Mouse (Mus musculus) forebrain, embryonic 14.5 days (tissue): Measurements from ENCODE around the gene Sub1. TPM values are rescaled to one million over a fixed set of nuclear protein-coding genes. Genes with fewer than 3 reads are reported as not detected.

Experiments
- ATAC-seq: fragments of 200-750 bp; cut with Nextera tagmentation; 2 replicates; pipeline ENCODE4 v1.8.0; 2017; ENCODE audit warnings: mild to moderate bottlenecking, moderate library complexity
- DNase-seq: peaks from one replicate; pipeline ENCODE4 v3.0.0-alpha.2; 2015; ENCODE audit warnings: low spot score
- H3K27ac ChIP-seq: fragments of 300-500 bp; sonication (generic); 2 replicates; pipeline ENCODE4 v1.5.1; 2014; ENCODE audit warnings: low read depth, mild to moderate bottlenecking, control low read depth, low read length, moderate library complexity
- H3K27me3 ChIP-seq: fragments of 300-500 bp; sonication (generic); replicated peaks from 2 replicates; pipeline ENCODE4 v1.6.1; 2014; ENCODE audit warnings: low read length, control low read depth, mixed read lengths; ENCODE audit not compliant: control insufficient read depth, insufficient read depth
- H3K36me3 ChIP-seq: fragments of 300-500 bp; sonication (generic); 2 replicates; pipeline ENCODE4 v1.6.1; 2014; ENCODE audit warnings: low read length, control low read depth; ENCODE audit not compliant: control insufficient read depth, insufficient read depth
- H3K4me1 ChIP-seq: fragments of 300-500 bp; sonication (generic); 2 replicates; pipeline ENCODE4 v1.6.1; 2014; ENCODE audit warnings: antibody characterized with exemption, low read length, control low read depth; ENCODE audit not compliant: control insufficient read depth, insufficient read depth
- H3K4me2 ChIP-seq: fragments of 300-500 bp; sonication (generic); 2 replicates; pipeline ENCODE4 v1.6.1; 2014; ENCODE audit warnings: mild to moderate bottlenecking, control low read depth, low read length
- H3K4me3 ChIP-seq: fragments of 300-500 bp; sonication (generic); 2 replicates; pipeline ENCODE4 v1.5.1; 2014; ENCODE audit warnings: low read depth, low read length, control low read depth
- H3K9ac ChIP-seq: fragments of 300-500 bp; sonication (generic); 2 replicates; pipeline ENCODE4 v1.6.1; 2014; ENCODE audit warnings: mild to moderate bottlenecking, low read length, control low read depth, moderate library complexity
- H3K9me3 ChIP-seq: fragments of 300-500 bp; sonication (generic); replicated peaks from 2 replicates; pipeline ENCODE4 v1.6.1; 2016; ENCODE audit warnings: low read length, control low read depth, mixed read lengths; ENCODE audit not compliant: control insufficient read depth
- WGBS: fragments of 180-500 bp; shearing (Covaris S2); extraction: QIAGEN DNeasy Blood & Tissue Kit; methylation state at CpG from one replicate; pipeline ENCODE4 v1.1.7; 2014; 5-methylcytosine and 5-hydroxymethylcytosine counted together
- polyA plus RNA-seq: library from polyadenylated mRNA; unstranded; fragments of >200 nt; fragmentation: Nextera tagmentation; extraction: Ambion mirVana; gene quantifications from 2 replicates; pipeline ENCODE4 v1.2.1, GENCODE M21; 2014

Sub1 gene
- polyA plus RNA-seq, 1 experiment from 2014 or later, result 534 TPM

GRCm38 (mm10) chr15:12032512-12032911 is 35.7 kb upstream of the Sub1 start:
- Histone ChIP-seq H3K9ac (no peak overlapping the region), H3K4me1 (no peaks in the 10 kb centered on the region), H3K4me3 (no peak overlapping the region), H3K9me3 (no peaks in the 10 kb centered on the region), H3K36me3 (no peaks in the 10 kb centered on the region), H3K27me3 (no peaks in the 10 kb centered on the region), H3K27ac (no peak overlapping the region), H3K4me2 (no peak overlapping the region)
- ATAC-seq (no peak), DNase-seq (no peak)
- WGBS, result 61% methylated on average over 3 of the region's 3 CpGs

DNA sequence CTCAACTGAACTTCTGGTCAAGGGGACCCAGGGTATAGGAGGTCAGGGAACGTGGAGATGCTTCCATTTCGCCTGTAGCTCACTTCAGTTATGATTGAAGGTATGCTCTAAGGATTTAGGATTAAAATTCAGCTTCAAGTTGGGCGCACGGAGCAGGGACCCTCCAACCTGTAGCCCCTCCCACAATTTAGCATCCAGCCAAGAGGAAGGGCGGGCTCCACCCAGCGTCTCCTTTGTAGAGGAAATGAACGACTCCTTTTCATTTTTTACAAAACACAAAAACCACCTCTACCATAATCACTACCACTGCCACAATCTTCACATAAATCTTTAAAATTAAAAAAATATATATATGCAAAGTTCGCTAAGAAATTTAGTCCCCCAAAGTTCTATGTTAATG is 35.1 kb upstream of the Sub1 start:
- no peaks in the 10 kb centered on the region for H3K4me1 ChIP-seq
- no peak overlapping the region for H3K4me3 ChIP-seq
- ATAC-seq (no peak), DNase-seq (no peak)
- H3K36me3 ChIP-seq, result no peaks in the 10 kb centered on the region
- no peaks in the 10 kb centered on the region for H3K9me3 ChIP-seq
- H3K27me3 ChIP-seq, result no peaks in the 10 kb centered on the region
- 91% methylated on average over 8 of the region's 8 CpGs for WGBS
- H3K9ac ChIP-seq, result no peak overlapping the region
- H3K4me2 ChIP-seq, result no peak overlapping the region
- H3K27ac ChIP-seq, result no peak overlapping the region

DNA sequence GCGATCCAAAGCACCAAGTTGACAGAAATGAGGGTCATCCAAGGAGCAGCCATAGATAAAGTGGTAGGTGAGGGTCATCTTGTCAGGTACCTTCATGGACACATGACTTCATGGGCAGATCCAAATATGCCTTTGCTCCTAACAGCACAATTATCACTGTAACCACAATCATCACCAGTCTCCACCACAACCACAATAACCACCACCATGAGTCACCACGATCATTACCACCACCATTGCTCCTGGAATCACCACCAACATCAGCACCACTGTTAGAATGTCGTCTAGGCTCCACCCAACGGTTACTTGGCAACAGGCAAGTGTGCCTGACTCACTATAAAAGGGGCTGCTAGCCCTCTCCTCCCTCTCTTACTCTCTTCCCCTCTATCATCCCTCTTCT is 33.4 kb upstream of the Sub1 start:
- DNase-seq, result no peak

DNA sequence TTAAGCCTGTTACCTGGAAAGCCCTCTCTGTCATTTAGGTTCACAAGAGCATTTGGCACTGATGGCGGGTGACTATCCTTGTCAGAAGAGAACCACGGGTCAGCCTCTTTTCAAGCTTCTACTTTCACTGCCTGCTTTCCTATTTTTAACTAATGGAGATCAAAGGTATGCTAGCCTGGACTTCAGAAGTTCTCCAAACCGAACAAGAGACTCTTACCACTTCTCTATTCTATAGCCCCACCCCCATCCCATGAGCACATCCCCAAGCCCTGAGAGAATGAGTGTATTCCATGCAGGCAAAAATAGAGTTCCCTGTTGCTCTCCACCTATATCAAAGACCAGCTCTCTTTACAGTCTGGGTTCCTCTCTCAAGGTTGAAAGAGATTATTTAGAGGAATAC is 31.0 kb upstream of the Sub1 start:
- 0 out of 2 replicates have a peak, but pooled peaks cover 3% of the 10 kb centered on the region for H3K4me1 ChIP-seq
- H3K9me3 ChIP-seq, result no peaks in the 10 kb centered on the region
- no peak for DNase-seq
- no peak overlapping the region for H3K4me3 ChIP-seq
- WGBS, result 87% methylated on average over 3 of the region's 3 CpGs
- no peak overlapping the region for H3K4me2 ChIP-seq
- H3K27me3 ChIP-seq, result no peaks in the 10 kb centered on the region
- no peak overlapping the region for H3K27ac ChIP-seq
- no peak for ATAC-seq
- no peaks in the 10 kb centered on the region for H3K36me3 ChIP-seq
- H3K9ac ChIP-seq, result no peak overlapping the region

More for the DNA sequence above, 33.4 kb upstream of the Sub1 start:
- H3K9ac ChIP-seq, result no peak overlapping the region
- no peak for ATAC-seq
- no peak overlapping the region for H3K27ac ChIP-seq
- H3K4me1 ChIP-seq, result no peaks in the 10 kb centered on the region
- H3K36me3 ChIP-seq, result no peaks in the 10 kb centered on the region
- no peaks in the 10 kb centered on the region for H3K27me3 ChIP-seq
- 78% methylated on average over 4 of the region's 4 CpGs for WGBS
- no peak overlapping the region for H3K4me3 ChIP-seq
- H3K9me3 ChIP-seq, result no peaks in the 10 kb centered on the region
- no peak overlapping the region for H3K4me2 ChIP-seq

GRCm38 (mm10) chr15:12026932-12027450 is 30.2 kb upstream of the Sub1 start:
- Histone ChIP-seq H3K4me1 (0 out of 2 replicates have a peak, but pooled peaks cover 3% of the 10 kb centered on the region), H3K36me3 (no peaks in the 10 kb centered on the region), H3K9ac (no peak overlapping the region), H3K27me3 (no peaks in the 10 kb centered on the region), H3K4me3 (no peak overlapping the region), H3K9me3 (no peaks in the 10 kb centered on the region), H3K4me2 (no peak overlapping the region), H3K27ac (no peak overlapping the region)
- ATAC-seq (no peak), DNase-seq (no peak)
- 88% methylated on average over 5 of the region's 5 CpGs for WGBS

DNA sequence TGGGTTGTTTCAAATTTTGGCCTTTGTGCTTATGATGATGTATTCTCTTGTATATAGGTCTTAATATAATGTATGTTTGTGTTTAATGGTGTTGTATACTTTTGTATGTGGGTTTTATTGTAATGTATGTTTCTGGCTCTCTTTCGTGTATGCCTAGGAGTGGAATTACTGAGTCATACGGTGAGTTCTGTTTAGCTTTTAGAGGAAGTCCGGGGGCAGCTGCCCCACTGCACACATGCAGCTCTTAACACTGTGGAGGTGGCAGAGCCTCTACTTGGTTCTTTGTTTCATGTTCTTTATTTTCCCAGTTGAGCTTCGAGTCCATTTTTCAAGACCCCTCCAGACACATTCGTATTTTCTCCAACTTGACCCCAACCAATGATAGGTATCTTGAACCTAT is 29.2 kb upstream of the Sub1 start:
- H3K4me1 ChIP-seq, result 0 out of 2 replicates have a peak, but pooled peaks cover 3% of the 10 kb centered on the region
- no peak overlapping the region for H3K4me2 ChIP-seq
- 87% methylated on average over 5 of the region's 5 CpGs for WGBS
- no peaks in the 10 kb centered on the region for H3K27me3 ChIP-seq
- no peaks in the 10 kb centered on the region for H3K36me3 ChIP-seq
- ATAC-seq, result no peak
- no peak overlapping the region for H3K4me3 ChIP-seq
- no peak for DNase-seq
- no peak overlapping the region for H3K27ac ChIP-seq
- H3K9ac ChIP-seq, result no peak overlapping the region
- H3K9me3 ChIP-seq, result no peaks in the 10 kb centered on the region

- WGBS, result 90% methylated on average over 10 of the region's 10 CpGs
- ATAC-seq (no peak), DNase-seq (no peak)
- Histone ChIP-seq H3K4me3 (no peak overlapping the region), H3K4me2 (no peak overlapping the region), H3K9ac (no peak overlapping the region), H3K36me3 (no peaks in the 10 kb centered on the region), H3K27ac (no peak overlapping the region), H3K9me3 (no peaks in the 10 kb centered on the region), H3K27me3 (no peaks in the 10 kb centered on the region), H3K4me1 (0 out of 2 replicates have a peak, but pooled peaks cover 3% of the 10 kb centered on the region)
Measured at GRCm38 (mm10) chr15:12025341-12025740, 28.6 kb upstream of the Sub1 start.

- H3K9me3 ChIP-seq, result no peaks in the 10 kb centered on the region
- peak; percentile 79; the same call in 1 of the 2 replicates for ATAC-seq
- H3K4me3 ChIP-seq, result no peak overlapping the region
- H3K4me1 ChIP-seq, result 0 out of 2 replicates have a peak, but pooled peaks cover 3% of the 10 kb centered on the region
- H3K27me3 ChIP-seq, result no peaks in the 10 kb centered on the region
- WGBS, result 42% methylated on average over 14 of the region's 14 CpGs
- no peak overlapping the region for H3K9ac ChIP-seq
- H3K36me3 ChIP-seq, result no peaks in the 10 kb centered on the region
- no peak overlapping the region for H3K4me2 ChIP-seq
- H3K27ac ChIP-seq, result no peak overlapping the region
- DNase-seq, result peak; percentile 79
Measured at GRCm38 (mm10) chr15:12024791-12025268, 28.0 kb upstream of the Sub1 start.

DNA sequence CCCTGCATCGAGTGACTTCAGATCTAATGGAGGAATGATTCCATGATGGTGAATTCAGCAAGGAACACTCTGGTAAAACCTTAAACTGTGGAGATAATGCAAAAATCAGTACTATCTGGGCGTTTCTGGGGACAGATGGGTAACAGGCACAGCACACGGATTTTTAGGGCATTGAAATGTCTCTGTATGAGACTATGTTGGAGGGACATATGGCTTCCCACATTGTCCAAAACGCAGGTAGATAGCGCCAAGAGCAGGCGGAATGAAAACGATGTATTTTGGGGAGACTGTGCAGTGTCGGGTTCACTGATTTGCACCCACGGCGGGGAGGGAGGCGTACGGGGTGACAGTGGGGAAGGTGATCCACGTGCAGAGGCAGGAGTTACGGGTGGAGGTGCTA is 22.7 kb upstream of the Sub1 start:
- H3K36me3 ChIP-seq, result no peaks in the 10 kb centered on the region
- no peak for ATAC-seq
- H3K4me2 ChIP-seq, result no peak overlapping the region
- WGBS, result 88% methylated on average over 14 of the region's 14 CpGs
- DNase-seq, result no peak
- H3K4me1 ChIP-seq, result no peaks in the 10 kb centered on the region
- no peaks in the 10 kb centered on the region for H3K27me3 ChIP-seq
- no peak overlapping the region for H3K4me3 ChIP-seq
- no peak overlapping the region for H3K9ac ChIP-seq
- H3K9me3 ChIP-seq, result no peaks in the 10 kb centered on the region
- H3K27ac ChIP-seq, result no peak overlapping the region
